Mouse (Mus musculus) liver, adult 2 months (tissue): ENCODE measurements at regions not wholly inside any gene's neighbourhood (a gene's known extent, or its start where the extent isn't known, plus 50 kb on each side); places are given as distances from the start of the nearest gene placed in this dataset.

Source experiments
- DNase-seq: peaks from one replicate; pipeline ENCODE4 v3.0.0-alpha.2; 2011; ENCODE audit warnings: low read depth, low spot score; ENCODE audit errors: extremely low read depth
- H3K27ac ChIP-seq: fragments of 200-500 bp; replicated peaks from 2 replicates; pipeline ENCODE4 v1.5.1; 2012; ENCODE audit warnings: low read depth, mild to moderate bottlenecking, control low read depth, inconsistent platforms, low read length; ENCODE audit not compliant: insufficient read depth
- H3K27me3 ChIP-seq: fragments of 200-500 bp; 2 replicates; pipeline ENCODE4 v1.6.1; 2012; ENCODE audit warnings: mild to moderate bottlenecking, moderate library complexity, low read length, inconsistent platforms; ENCODE audit not compliant: control insufficient read depth, insufficient read depth
- H3K36me3 ChIP-seq: fragments of 200-500 bp; 2 replicates; pipeline ENCODE4 v1.6.1; 2012; ENCODE audit warnings: low read length, inconsistent platforms; ENCODE audit not compliant: control insufficient read depth, insufficient read depth
- H3K4me1 ChIP-seq: fragments of 200-500 bp; 2 replicates; pipeline ENCODE4 v1.6.1; 2011; ENCODE audit warnings: low read length; ENCODE audit not compliant: control insufficient read depth, insufficient read depth
- H3K4me3 ChIP-seq: fragments of 200-500 bp; 2 replicates; pipeline ENCODE4 v1.5.1; 2011; ENCODE audit warnings: low read depth, mild to moderate bottlenecking, control low read depth, low read length, moderate library complexity; ENCODE audit not compliant: insufficient read depth
- H3K79me2 ChIP-seq: fragments of 200-500 bp; 2 replicates; pipeline ENCODE4 v1.6.1; 2012; ENCODE audit warnings: inconsistent platforms, mild to moderate bottlenecking, low read length, moderate library complexity; ENCODE audit not compliant: control insufficient read depth, insufficient read depth
- H3K9ac ChIP-seq: fragments of 200-500 bp; 2 replicates; pipeline ENCODE4 v1.6.1; 2012; ENCODE audit warnings: low read depth, mild to moderate bottlenecking, control low read depth, inconsistent platforms, low read length
- CTCF ChIP-seq: fragments of 200-500 bp; IDR thresholded peaks from 2 replicates; pipeline ENCODE4 v1.5.1; 2011; ENCODE audit warnings: low read depth, low read length, control low read depth
- POLR2A ChIP-seq: fragments of 200-500 bp; IDR thresholded peaks from 2 replicates; pipeline ENCODE4 v1.6.1; 2011; ENCODE audit warnings: low read length, control low read depth; ENCODE audit not compliant: insufficient read depth; ENCODE audit errors: extremely low read depth
- WGBS: fragments of 180-500 bp; shearing (Covaris S2); methylation state at CpG from one replicate; pipeline ENCODE4 v1.1.7; 2018; 5-methylcytosine and 5-hydroxymethylcytosine counted together

DNA sequence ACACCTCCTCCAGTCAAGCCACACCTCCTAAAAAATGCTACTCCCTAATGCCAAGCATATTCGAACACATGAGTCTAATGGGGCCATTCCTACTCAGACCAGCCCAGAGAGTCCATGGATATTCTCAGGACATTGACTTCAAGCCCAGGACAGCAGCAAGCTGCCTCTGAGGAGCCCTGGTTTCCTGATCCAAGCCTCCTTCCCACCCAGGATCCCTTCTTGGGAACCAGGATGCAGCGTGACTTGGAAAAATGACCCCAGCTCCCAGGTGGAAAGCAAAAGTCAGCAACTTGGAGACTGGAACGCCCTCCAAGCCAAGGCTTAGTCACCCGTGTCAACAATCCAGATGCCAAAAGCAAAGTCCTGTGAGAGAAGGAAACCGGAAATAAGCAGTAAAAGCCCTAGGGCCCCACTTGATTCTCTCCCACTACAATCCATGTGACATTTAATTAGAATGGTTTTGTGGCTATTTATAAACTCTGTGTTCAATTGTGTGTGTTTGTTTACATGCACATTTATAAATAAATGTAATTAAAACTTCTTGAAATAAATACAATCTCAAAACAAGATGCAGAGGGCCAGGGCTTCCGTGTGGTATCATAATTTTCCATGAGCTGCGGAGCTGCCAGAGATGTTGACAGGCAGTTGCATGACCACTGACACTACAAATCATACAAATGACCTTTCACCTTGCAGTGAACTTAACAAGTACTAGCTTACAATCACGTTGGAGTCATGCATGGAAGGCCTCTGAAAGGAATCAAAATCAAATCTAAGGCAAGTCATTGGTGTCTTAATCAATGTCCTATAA lies 227.2 kb downstream of the Tgfb2 start:
- Histone ChIP-seq H3K27ac (no peak overlapping the region), H3K9ac (no peak overlapping the region), H3K27me3 (no peaks in the 10 kb centered on the region), H3K4me3 (no peak overlapping the region), H3K4me1 (no peaks in the 10 kb centered on the region; the same call in 1 of the 2 replicates), H3K79me2 (no peaks in the 10 kb centered on the region), H3K36me3 (no peaks in the 10 kb centered on the region)
- 45% methylated on average over 8 of the region's 8 CpGs for WGBS
- peak; percentile 57 for DNase-seq
- no peak for TF ChIP-seq CTCF

DNA sequence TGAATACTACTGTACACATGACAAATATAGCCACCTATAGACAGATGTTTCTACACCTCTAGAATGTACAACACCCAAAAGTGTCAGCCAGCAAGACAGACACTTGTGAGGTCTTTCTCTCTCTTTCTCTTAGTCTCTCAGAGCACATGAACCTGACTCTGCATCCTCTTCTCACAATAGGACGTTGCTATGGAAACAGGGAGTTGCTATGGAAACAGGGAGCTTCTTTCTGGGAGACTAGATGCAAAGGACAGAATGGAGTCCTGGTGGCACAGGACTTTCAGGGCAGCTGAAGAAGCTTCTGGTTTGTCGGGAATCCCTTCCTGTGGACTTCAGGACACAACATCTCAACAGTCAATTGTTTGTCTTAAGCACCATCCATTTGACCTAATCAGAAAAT lies 230.9 kb downstream of the Tgfb2 start:
- Histone ChIP-seq H3K4me3 (no peak overlapping the region), H3K27ac (no peak overlapping the region), H3K79me2 (no peaks in the 10 kb centered on the region), H3K4me1 (no peaks in the 10 kb centered on the region), H3K27me3 (no peaks in the 10 kb centered on the region), H3K36me3 (no peaks in the 10 kb centered on the region), H3K9ac (no peak overlapping the region)
- 62% methylated on average over 2 of the region's 2 CpGs for WGBS
- DNase-seq = no peak
- TF ChIP-seq CTCF (no peak), POLR2A (no peak)

DNA sequence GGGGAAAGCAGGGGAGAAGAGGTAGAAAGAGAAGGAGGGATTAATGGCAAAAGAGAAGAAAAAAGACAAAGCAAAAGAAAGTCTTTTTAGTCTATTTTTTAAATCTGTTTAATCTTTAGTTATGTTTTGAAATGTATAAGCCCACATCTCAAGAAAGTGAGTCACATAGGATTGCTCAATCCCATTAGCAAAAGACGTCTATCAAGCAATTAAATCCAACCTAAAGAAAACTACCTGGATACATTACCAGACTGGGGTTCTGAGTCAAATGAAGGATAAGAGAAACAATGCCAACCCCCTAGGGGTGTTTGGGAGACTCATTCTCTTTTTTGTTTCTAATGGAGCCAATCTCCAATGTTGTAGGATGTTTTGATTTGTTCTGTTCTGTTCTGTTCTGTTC lies 231.4 kb downstream of the Tgfb2 start:
- DNase-seq = no peak
- Histone ChIP-seq H3K9ac (no peak overlapping the region), H3K4me1 (no peaks in the 10 kb centered on the region), H3K27ac (no peak overlapping the region), H3K79me2 (no peaks in the 10 kb centered on the region), H3K36me3 (no peaks in the 10 kb centered on the region), H3K27me3 (no peaks in the 10 kb centered on the region), H3K4me3 (no peak overlapping the region)
- TF ChIP-seq CTCF (no peak), POLR2A (no peak)
- WGBS = 56% methylated on average over 1 of the region's 1 CpGs

DNA sequence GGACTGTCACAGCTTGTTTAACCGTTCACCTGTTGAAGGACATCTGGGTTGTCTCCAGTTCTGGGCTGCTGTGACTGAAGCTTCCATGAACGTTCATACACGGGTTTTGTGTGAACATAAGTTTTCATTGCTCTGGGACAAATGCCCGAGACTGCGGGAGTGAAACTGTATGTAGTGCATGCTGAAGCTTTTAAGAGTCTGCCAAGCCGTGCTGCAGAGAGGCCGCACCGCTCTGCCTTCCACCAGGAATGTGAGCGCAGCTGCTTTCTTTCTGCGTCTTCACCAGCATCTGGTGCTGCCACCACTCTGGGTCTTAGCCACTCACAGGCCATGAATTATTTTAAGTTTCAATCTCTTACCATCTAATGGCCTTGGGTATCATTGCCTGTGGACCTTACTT lies 232.8 kb downstream of the Tgfb2 start:
- WGBS = 85% methylated on average over 10 of the region's 10 CpGs
- Histone ChIP-seq H3K4me3 (no peak overlapping the region), H3K36me3 (no peaks in the 10 kb centered on the region), H3K27ac (no peak overlapping the region), H3K27me3 (no peaks in the 10 kb centered on the region), H3K9ac (no peak overlapping the region), H3K79me2 (no peaks in the 10 kb centered on the region), H3K4me1 (no peaks in the 10 kb centered on the region)
- no peak for DNase-seq
- TF ChIP-seq CTCF (no peak), POLR2A (no peak)

DNA sequence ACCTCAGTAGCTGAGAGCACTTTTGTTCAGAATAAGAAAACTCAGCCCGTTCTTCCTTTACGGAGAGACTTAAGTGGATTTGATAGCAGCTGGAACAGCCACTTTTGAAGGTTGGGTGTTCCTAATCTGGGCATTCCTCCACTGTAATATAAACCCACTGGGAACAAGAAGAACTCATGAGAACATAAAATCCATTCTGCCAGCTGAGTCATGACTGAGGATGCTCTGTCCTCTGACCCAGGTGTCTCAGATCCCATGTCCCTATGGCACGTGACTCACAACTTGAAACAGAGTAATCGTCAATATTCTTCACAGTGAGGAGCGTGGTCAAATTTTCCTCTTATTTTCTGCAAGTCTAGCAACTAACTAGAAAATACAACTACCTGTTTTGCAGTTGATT lies 240.3 kb downstream of the Tgfb2 start:
- H3K4me3 ChIP-seq = no peak overlapping the region
- no peaks in the 10 kb centered on the region for H3K27me3 ChIP-seq
- no peak overlapping the region for H3K27ac ChIP-seq
- no peaks in the 10 kb centered on the region for H3K4me1 ChIP-seq
- no peaks in the 10 kb centered on the region for H3K79me2 ChIP-seq
- 93% methylated on average over 5 of the region's 5 CpGs for WGBS
- TF ChIP-seq CTCF (no peak), POLR2A (no peak)
- H3K36me3 ChIP-seq = no peaks in the 10 kb centered on the region
- DNase-seq = no peak
- H3K9ac ChIP-seq = no peak overlapping the region

DNA sequence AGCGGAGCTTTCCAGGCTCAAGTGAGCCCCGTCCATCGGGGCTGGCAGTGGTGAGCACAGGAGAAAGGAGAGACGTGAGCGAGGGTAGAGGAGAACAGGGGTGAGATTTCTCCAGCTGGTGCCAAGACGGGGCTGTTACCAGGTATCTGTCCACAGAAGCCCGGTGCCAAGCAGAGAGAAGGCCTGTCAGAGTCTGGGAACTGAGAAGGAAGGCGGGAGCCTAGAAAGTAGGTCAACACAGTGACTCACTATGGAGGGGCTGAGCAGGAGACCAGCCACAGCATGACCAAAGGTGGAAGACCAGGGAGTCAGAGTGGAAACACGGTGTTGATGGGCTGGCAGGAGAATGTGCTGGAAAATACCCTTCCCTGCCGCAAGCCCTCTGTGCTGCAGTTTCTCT lies 245.0 kb downstream of the Tgfb2 start:
- Histone ChIP-seq H3K4me3 (no peak overlapping the region), H3K27ac (no peak overlapping the region), H3K79me2 (no peaks in the 10 kb centered on the region), H3K27me3 (no peaks in the 10 kb centered on the region), H3K36me3 (no peaks in the 10 kb centered on the region), H3K9ac (no peak overlapping the region), H3K4me1 (no peaks in the 10 kb centered on the region)
- DNase-seq = no peak
- TF ChIP-seq CTCF (no peak), POLR2A (no peak)
- 85% methylated on average over 10 of the region's 10 CpGs for WGBS
